Mouse (Mus musculus) ovary, postnatal 14 days (tissue): ENCODE measurements at regions not wholly inside any gene's neighbourhood (a gene's known extent, or its start where the extent isn't known, plus 50 kb on each side); places are given as distances from the start of the nearest gene placed in this dataset.

Experiments
- DNase-seq: peaks from one replicate; pipeline ENCODE4 v3.0.0; 2022; ENCODE audit warnings: low spot score

GRCm38 (mm10) chr13:44509526-44510159 lies 219.6 kb upstream of the Jarid2 start:
- no peak for DNase-seq

DNA sequence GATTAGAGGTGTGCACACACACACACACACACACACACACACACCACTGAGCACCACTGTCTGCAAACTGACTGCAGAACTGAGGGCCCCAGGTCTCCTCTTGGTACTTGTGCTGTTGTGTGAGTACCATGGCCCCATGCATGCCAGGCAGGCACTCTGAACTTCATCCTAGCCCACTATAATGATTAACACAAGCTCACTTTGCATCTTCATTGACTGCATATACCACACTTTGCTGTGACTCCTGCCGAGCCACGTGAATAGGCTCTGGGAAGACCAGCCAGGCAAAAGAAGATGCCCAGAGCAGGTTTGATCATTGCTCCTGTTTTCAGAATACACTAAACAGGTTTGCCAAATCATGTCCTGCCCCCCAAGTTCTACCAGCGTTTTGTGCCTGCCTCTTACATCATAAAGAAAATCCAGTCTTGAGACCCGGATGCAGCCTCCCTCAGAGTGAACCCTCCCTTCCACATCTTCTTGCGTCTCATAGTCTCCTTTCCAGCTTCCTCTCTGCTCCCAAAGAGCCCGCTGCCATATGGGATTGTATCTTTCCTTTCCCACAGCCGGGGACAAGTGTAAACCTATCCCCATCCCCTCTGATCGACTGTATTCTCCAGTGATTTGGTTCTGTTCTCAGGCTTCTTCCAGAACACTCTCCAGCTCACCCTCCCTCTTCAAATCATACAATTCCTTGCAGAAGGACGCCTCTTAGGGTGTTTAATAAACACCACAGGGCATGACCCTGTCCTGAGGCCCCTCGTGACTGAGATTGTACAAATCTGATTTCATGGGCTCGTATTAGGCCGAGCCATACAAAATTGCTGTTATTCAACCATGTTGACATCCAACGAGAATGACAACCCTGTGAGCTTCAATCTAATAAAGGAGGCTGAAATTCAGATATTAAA lies 215.6 kb upstream of the Jarid2 start:
- DNase-seq, result no peak

- no peak for DNase-seq
Measured at GRCm38 (mm10) chr13:44514636-44515158, 214.6 kb upstream of the Jarid2 start.

- no peak for DNase-seq
Measured at GRCm38 (mm10) chr13:44516863-44517262, 212.4 kb upstream of the Jarid2 start.

GRCm38 (mm10) chr13:44517312-44517711 lies 212.0 kb upstream of the Jarid2 start:
- DNase-seq, result no peak

GRCm38 (mm10) chr13:44518215-44518614 lies 211.1 kb upstream of the Jarid2 start:
- no peak for DNase-seq

- no peak for DNase-seq
Measured at GRCm38 (mm10) chr13:44523516-44523915, 205.8 kb upstream of the Jarid2 start.

GRCm38 (mm10) chr13:44530867-44531564 lies 198.3 kb upstream of the Jarid2 start:
- no peak for DNase-seq

DNA sequence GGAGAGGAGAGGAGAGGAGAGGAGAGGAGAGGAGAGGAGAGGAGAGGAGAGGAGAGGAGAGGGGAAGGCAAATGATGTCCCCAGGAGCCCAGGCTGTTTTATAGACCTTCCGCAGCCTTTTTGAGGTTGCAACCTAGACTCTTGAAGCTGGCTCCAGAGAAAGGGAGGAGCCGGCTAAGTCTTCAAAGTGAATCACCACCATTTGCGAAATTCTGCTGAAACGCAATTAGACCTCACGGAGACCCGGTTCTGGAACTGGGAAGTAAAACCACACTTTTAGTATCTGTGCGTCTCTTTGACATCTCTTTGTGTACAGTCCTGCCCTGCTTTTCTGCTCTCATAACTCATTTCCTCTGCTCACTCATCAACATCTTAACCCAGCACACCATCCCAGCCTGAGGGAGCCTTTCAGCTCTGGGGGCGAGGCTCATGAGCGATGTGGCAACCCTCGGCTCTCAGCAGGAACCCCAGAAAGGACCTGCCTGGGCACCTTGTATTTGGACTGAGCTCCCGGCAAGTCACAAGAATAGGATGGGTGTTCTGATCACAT lies 196.6 kb upstream of the Jarid2 start:
- no peak for DNase-seq

GRCm38 (mm10) chr13:44534575-44535080 lies 194.6 kb upstream of the Jarid2 start:
- no peak for DNase-seq

GRCm38 (mm10) chr13:44535441-44535840 lies 193.8 kb upstream of the Jarid2 start:
- no peak for DNase-seq

DNA sequence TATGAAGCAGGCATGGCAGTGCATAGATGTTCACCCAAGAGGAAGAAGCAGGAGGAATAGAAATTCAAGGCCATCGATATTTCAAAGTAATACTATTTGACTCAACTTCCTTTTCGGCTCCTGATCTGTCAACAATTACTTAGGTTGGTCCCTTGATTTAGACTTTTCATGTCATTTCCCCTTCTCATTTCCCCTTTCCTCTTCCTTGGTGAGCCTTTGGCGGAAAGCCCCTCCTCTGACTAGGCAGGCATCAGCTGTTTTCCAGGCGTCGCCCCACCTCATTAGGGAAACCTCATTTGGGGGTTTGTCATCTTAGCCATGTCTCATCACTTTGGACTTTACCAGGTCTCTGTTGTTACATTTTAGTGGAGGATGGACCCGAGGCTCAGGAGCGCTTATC lies 191.0 kb upstream of the Jarid2 start:
- no peak for DNase-seq

GRCm38 (mm10) chr13:44540401-44540800 lies 188.9 kb upstream of the Jarid2 start:
- no peak for DNase-seq

- peak; percentile 7 for DNase-seq
Measured at GRCm38 (mm10) chr13:44541243-44541653, 188.0 kb upstream of the Jarid2 start.

- no peak for DNase-seq
Measured at GRCm38 (mm10) chr13:44544786-44545185, 184.5 kb upstream of the Jarid2 start.

GRCm38 (mm10) chr13:44546289-44546688 lies 183.0 kb upstream of the Jarid2 start:
- no peak for DNase-seq

GRCm38 (mm10) chr13:44548880-44549279 lies 180.4 kb upstream of the Jarid2 start:
- no peak for DNase-seq

DNA sequence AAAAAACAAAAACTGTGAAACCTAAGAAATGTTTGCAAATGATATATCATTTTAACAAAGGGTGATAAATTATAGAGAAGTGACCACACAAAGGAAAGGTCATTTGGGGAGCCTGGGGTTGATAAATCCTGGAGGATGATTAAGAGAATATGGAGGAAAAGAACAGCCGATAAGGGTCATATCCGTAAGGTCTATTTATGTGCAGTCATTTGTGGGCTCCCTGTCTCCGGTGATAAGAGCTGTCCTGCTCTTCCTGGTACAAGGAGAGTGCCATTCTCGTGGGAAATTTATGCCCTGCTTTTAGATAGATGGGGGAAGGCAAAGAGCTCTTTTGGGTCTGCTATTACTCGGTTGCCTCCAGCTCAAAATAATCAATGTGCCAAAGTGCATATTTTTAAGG lies 175.9 kb upstream of the Jarid2 start:
- DNase-seq, result no peak

GRCm38 (mm10) chr13:44554686-44555463 lies 174.4 kb upstream of the Jarid2 start:
- DNase-seq, result no peak

DNA sequence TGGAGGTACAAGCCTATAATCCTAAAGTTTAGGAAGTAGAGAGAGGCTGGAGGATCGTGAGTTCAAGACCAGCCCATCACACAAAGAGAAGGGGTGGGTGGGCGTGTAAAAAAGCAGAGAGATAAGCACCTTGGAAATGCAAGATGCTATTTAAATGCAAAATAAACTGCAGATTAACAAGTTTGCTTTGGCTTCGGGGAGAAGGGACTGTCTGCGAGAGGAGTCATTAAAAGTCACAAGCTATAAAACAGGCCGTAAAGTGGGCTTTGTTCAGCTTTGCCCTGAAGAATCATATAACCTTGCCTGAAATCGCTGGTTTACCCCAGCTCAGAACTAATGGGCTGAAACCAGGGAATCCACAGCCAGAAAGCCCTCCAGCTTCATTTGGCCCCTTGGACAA lies 173.3 kb upstream of the Jarid2 start:
- no peak for DNase-seq

- DNase-seq, result no peak
Measured at GRCm38 (mm10) chr13:44558051-44558450, 171.2 kb upstream of the Jarid2 start.
